Mouse (Mus musculus) embryonic facial prominence, embryonic 14.5 days (tissue): ENCODE results near the gene Fopnl. TPM values are rescaled to one million over a fixed set of nuclear protein-coding genes. Genes with fewer than 3 reads are reported as not detected.

ENCODE experiments used
- ATAC-seq: fragments of 200-750 bp; cut with Nextera tagmentation; 2 replicates; pipeline ENCODE4 v1.8.0; 2017; ENCODE audit warnings: low read depth, moderate number of reproducible peaks, moderate TSS enrichment
- DNase-seq: peaks from one replicate; pipeline ENCODE4 v3.0.0-alpha.2; 2015; ENCODE audit warnings: low spot score
- H3K27ac ChIP-seq: fragments of 300-500 bp; sonication (generic); replicated peaks from 2 replicates; pipeline ENCODE4 v1.5.1; 2014; ENCODE audit warnings: low read depth, mild to moderate bottlenecking, low read length, moderate library complexity
- H3K27me3 ChIP-seq: fragments of 300-500 bp; sonication (generic); replicated peaks from 2 replicates; pipeline ENCODE4 v1.6.1; 2014; ENCODE audit warnings: low read length; ENCODE audit not compliant: control insufficient read depth, insufficient read depth
- H3K36me3 ChIP-seq: fragments of 300-500 bp; sonication (generic); 2 replicates; pipeline ENCODE4 v1.6.1; 2014; ENCODE audit warnings: low read length, mixed read lengths; ENCODE audit not compliant: control insufficient read depth, insufficient read depth
- H3K4me1 ChIP-seq: fragments of 300-500 bp; sonication (generic); 2 replicates; pipeline ENCODE4 v1.6.1; 2014; ENCODE audit warnings: antibody characterized with exemption, low read length; ENCODE audit not compliant: control insufficient read depth, insufficient read depth
- H3K4me2 ChIP-seq: fragments of 300-500 bp; sonication (generic); 2 replicates; pipeline ENCODE4 v1.6.1; 2014; ENCODE audit warnings: low read depth, mild to moderate bottlenecking, low read length, moderate library complexity, mixed read lengths
- H3K4me3 ChIP-seq: fragments of 300-500 bp; sonication (generic); 2 replicates; pipeline ENCODE4 v1.5.1; 2014; ENCODE audit warnings: low read depth, mild to moderate bottlenecking, low read length
- H3K9ac ChIP-seq: fragments of 300-500 bp; sonication (generic); 2 replicates; pipeline ENCODE4 v1.6.1; 2014; ENCODE audit warnings: low read depth, mild to moderate bottlenecking, low read length, moderate library complexity, mixed read lengths
- H3K9me3 ChIP-seq: fragments of 300-500 bp; sonication (generic); 2 replicates; pipeline ENCODE4 v1.6.1; 2016; ENCODE audit warnings: low read length; ENCODE audit not compliant: control insufficient read depth
- WGBS: fragments of 180-500 bp; shearing (Covaris S2); extraction: QIAGEN DNeasy Blood & Tissue Kit; methylation state at CpG from one replicate; pipeline ENCODE4 v1.1.7; 2014; 5-methylcytosine and 5-hydroxymethylcytosine counted together
- polyA plus RNA-seq: library from polyadenylated mRNA; unstranded; fragments of >200 nt; fragmentation: Nextera tagmentation; extraction: Ambion mirVana; gene quantifications from 2 replicates; pipeline ENCODE4 v1.2.1, GENCODE M21; 2014

Fopnl gene
- polyA plus RNA-seq, 1 experiment from 2014 or later: 126 TPM

DNA sequence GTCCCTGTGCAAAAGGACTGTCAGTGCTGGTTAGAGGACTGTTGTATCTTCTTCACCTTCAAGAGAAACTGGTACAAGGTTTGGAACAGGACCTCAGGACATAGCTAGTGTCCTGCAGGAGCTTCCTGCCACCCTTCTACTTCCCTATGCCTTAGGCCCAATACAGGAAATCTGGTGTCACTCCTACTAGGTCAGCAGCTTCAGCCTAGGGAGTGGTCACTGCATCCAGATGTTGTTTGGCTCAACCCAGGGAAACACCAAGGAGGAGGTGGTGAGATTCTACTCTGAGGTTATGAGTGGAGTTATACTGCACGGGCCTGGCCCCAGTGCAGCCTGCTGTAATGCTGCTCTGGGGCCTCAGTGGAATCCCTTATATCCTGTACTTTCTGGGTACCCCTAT, 41.3 kb upstream of the Fopnl start:
- Histone ChIP-seq H3K4me3 (no peak overlapping the region), H3K27ac (no peak overlapping the region), H3K9ac (no peak overlapping the region), H3K27me3 (no peaks in the 10 kb centered on the region), H3K4me1 (no peaks in the 10 kb centered on the region), H3K9me3 (no peaks in the 10 kb centered on the region), H3K36me3 (no peaks in the 10 kb centered on the region), H3K4me2 (no peak overlapping the region)
- 71% methylated on average over 1 of the region's 1 CpGs for WGBS
- ATAC-seq: no peak
- DNase-seq: no peak

DNA sequence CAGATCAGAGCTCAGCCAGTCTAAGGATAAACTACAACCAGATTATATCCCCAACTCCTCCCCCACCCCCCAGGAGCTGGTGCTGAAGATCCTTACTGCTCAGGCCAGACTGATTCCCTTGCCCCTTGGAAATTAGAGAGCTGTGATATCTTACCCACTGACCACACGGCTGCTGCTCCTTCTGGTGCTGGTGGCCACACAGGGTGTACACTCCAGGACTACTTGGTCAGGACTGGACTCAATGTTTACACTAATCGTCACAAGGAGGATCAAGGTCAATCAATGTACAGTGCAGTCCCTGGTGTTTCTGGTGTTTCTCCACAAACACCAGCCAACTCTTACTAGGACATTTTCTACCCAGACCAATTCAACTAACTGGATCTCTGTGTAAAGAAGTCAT, 40.7 kb upstream of the Fopnl start:
- WGBS: 71% methylated on average over 2 of the region's 2 CpGs
- no peaks in the 10 kb centered on the region for H3K4me1 ChIP-seq
- H3K27me3 ChIP-seq: no peaks in the 10 kb centered on the region
- H3K36me3 ChIP-seq: no peaks in the 10 kb centered on the region
- H3K9me3 ChIP-seq: no peaks in the 10 kb centered on the region
- no peak overlapping the region for H3K27ac ChIP-seq
- no peak overlapping the region for H3K4me2 ChIP-seq
- no peak for DNase-seq
- H3K9ac ChIP-seq: no peak overlapping the region
- no peak for ATAC-seq
- no peak overlapping the region for H3K4me3 ChIP-seq

DNA sequence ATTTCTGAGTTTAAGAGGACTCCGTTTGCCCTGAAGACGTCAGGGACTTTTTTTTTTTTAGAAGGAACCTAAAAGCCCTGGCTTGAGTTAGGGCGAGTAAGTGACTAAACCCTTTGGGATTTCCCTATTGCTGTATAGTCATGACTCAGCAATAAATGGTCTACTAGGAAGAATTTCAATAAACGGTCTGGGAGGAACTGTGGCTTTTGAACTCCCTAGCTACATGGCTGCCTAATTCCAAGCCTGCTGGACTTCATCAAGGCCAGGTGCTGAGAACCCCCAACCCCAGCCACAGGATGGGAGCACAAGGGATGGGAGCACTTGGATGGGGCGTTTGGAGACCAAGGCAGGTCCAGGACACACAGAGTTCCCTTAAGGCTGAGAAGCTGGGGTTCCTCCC, 35.5 kb upstream of the Fopnl start:
- H3K9me3 ChIP-seq: no peaks in the 10 kb centered on the region
- no peaks in the 10 kb centered on the region for H3K4me1 ChIP-seq
- no peaks in the 10 kb centered on the region for H3K27me3 ChIP-seq
- ATAC-seq: no peak
- H3K36me3 ChIP-seq: no peaks in the 10 kb centered on the region
- H3K27ac ChIP-seq: no peak overlapping the region
- H3K9ac ChIP-seq: no peak overlapping the region
- no peak overlapping the region for H3K4me3 ChIP-seq
- H3K4me2 ChIP-seq: no peak overlapping the region
- DNase-seq: no peak
- WGBS: 51% methylated on average over 5 of the region's 5 CpGs

DNA sequence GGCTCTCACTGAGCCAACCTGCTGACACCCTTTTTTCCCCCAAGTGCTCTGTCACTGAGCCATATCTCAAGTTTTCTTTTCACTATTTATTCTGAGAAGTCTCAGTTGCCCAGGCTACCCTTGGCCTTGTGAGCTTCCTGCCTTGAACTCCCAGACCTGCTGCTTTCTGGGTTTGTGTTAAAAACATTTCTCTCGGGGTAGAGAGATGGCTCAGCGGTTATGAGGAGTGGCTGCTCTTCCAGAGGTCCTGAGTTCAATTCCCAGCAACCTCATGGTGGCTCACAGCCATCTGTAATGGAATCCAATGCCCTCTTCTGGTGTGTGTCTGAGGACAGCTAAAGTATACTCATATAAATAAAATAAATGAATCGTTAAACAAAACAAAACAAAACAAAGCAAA, 35.0 kb upstream of the Fopnl start:
- Histone ChIP-seq H3K4me2 (no peak overlapping the region), H3K4me1 (no peaks in the 10 kb centered on the region), H3K9ac (no peak overlapping the region), H3K4me3 (no peak overlapping the region), H3K9me3 (no peaks in the 10 kb centered on the region), H3K36me3 (no peaks in the 10 kb centered on the region), H3K27me3 (no peaks in the 10 kb centered on the region), H3K27ac (no peak overlapping the region)
- 77% methylated on average over 3 of the region's 3 CpGs for WGBS
- DNase-seq: no peak
- no peak for ATAC-seq

DNA sequence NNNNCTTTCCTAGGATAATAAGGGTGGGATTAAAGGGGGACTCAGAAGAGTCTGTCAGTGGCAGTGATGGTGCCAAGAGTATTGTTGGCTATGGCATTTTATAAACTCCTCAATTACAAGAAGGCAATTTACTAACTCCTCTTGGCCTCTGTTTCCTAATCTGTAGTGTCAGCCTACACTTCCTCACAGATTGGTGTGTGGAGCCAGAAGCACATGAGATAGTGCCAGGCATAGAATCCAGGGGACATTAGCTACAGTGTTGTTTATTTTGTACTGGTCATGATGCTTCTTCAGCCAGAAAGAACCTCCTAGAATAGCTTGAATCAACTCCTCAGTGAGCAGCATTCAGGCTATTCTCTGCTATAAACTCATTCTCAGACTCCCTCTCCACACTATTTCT, 34.4 kb upstream of the Fopnl start:
- Histone ChIP-seq H3K9me3 (no peaks in the 10 kb centered on the region), H3K27me3 (no peaks in the 10 kb centered on the region), H3K4me2 (no peak overlapping the region), H3K9ac (no peak overlapping the region), H3K4me1 (no peaks in the 10 kb centered on the region), H3K4me3 (no peak overlapping the region), H3K27ac (no peak overlapping the region), H3K36me3 (no peaks in the 10 kb centered on the region)
- DNase-seq (no peak), ATAC-seq (no peak)

DNA sequence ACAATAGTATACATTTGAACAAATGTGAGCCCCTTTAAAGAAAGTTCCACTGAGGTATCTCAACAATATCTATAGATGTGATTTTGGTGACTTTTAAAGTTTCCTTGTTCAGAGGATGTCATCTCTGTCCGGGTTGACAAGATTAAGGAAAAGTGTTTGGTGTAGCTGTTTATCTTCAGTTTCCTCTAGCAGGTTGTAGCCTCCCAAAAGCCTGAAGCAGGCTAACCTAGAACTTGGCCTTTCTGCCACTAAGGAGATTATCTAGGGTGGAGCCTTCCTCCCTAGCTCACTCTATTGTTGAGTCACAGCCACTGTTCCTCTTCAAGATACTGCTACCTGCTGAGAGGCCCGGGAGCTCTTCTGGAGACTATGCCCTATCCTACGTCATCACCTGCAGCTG, 27.8 kb upstream of the Fopnl start:
- no peak for DNase-seq

DNA sequence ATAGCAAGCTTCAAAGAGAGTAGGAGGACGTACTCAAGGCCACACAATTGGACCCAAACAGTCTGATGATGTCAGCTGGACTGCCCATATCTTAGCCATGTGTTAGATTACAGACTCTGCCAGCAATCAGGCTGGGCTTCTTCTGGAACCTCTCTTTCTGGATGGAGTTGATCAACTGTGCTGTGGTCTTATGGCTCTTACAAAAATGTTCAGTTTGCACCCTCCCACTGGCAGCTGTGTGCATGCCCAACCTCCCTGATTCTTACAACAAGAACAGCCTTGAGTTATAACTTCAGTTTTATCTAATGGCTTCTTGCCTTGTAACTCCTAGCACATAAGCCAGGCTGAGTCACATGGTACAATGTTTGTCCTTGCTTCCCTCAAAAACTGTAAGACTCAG, 11.0 kb upstream of the Fopnl start:
- Histone ChIP-seq H3K9ac (no peak overlapping the region), H3K4me1 (no peaks in the 10 kb centered on the region), H3K27ac (no peak overlapping the region), H3K9me3 (no peaks in the 10 kb centered on the region), H3K36me3 (no peaks in the 10 kb centered on the region), H3K4me2 (no peak overlapping the region), H3K27me3 (no peaks in the 10 kb centered on the region), H3K4me3 (no peak overlapping the region)
- no peak for DNase-seq
- WGBS: 72% methylated on average over 1 of the region's 1 CpGs
- ATAC-seq: no peak

More for the DNA sequence above, 27.8 kb upstream of the Fopnl start:
- Histone ChIP-seq H3K27me3 (no peaks in the 10 kb centered on the region), H3K36me3 (no peaks in the 10 kb centered on the region), H3K4me3 (no peak overlapping the region), H3K4me2 (no peak overlapping the region), H3K9me3 (no peaks in the 10 kb centered on the region), H3K9ac (no peak overlapping the region), H3K4me1 (no peaks in the 10 kb centered on the region), H3K27ac (no peak overlapping the region)
- ATAC-seq: no peak
- WGBS: 86% methylated on average over 3 of the region's 3 CpGs

DNA sequence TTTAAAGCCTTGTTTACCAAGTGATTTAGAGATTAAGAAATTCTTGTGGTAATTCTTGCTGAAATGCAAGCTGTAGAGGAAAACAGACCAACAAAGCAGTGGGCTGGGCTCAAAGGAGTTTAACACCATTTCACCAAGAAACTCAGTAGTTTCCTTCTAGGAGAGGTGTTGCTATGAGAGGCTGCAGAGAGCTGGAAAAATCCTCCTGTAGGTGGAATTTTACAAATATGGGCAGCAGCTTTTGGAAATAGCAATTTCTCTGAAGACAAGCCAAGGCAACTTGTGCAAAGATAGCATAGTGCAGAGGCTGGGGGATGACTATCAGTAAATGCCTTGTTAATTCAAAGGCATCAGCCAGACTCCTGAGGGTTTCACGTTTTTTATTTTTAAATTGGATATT, 3.3 kb upstream of the Fopnl start:
- ATAC-seq (no peak), DNase-seq (no peak)
- Histone ChIP-seq H3K9me3 (no peaks in the 10 kb centered on the region), H3K4me1 (peaks cover 9% of the 10 kb centered on the region), H3K9ac (no peak overlapping the region), H3K27ac (no peak overlapping the region), H3K27me3 (no peaks in the 10 kb centered on the region), H3K4me2 (no peak overlapping the region), H3K36me3 (no peaks in the 10 kb centered on the region), H3K4me3 (no peak overlapping the region)
- WGBS: 48% methylated on average over 1 of the region's 1 CpGs

DNA sequence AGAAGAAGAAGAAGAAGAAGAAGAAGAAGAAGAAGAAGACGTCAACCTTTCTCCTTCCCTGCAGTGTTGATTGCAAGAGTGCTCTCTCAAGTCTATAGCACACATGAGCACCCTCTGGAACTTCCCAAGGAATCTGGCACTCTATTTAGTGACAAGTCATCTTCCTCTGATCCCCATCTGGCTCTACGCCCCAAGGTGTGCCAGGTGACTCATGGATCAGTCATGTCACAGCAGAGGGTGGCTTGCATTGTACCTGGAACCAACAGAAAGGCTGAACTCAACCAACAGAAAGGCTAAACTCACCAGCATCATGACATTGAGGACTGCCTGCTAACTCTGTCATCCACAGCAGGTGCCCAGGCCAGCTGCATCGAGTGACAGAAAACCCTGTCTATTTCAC, 2.5 kb upstream of the Fopnl start:
- ATAC-seq: no peak

More for the DNA sequence above, 2.5 kb upstream of the Fopnl start:
- Histone ChIP-seq H3K4me2 (no peak overlapping the region), H3K4me1 (peaks cover 11% of the 10 kb centered on the region), H3K9me3 (no peaks in the 10 kb centered on the region), H3K4me3 (no peak overlapping the region), H3K27me3 (no peaks in the 10 kb centered on the region), H3K9ac (no peak overlapping the region), H3K27ac (no peak overlapping the region), H3K36me3 (no peaks in the 10 kb centered on the region)
- no peak for DNase-seq
- WGBS: 89% methylated on average over 3 of the region's 3 CpGs
